Mouse (Mus musculus): ENCODE results near the gene Homez. TPM values are rescaled to one million over a fixed set of nuclear protein-coding genes. Genes with fewer than 3 reads are reported as not detected.

Gene Homez
- total RNA-seq, 1 experiment from 2014 or later, result 9.2 TPM

- no peak for ATAC-seq (ENCODE audit: extremely low read depth, insufficient number of reproducible peaks, low FRiP score, poor library complexity, severe bottlenecking)
These were observed 61.8 kb downstream of the Homez start for GRCm38 (mm10) chr14:54808718-54809667.

GRCm38 (mm10) chr14:54806124-54806523 lies 64.6 kb downstream of the Homez start:
- no peak for ATAC-seq (ENCODE audit: extremely low read depth, insufficient number of reproducible peaks, low FRiP score, poor library complexity, severe bottlenecking)

Other genes with a start within 250 kb of the Homez start
- gene Psmb11, start 249.5 kb downstream of the Homez start, total RNA-seq (2017), result 0.12 TPM in 1 of 2 replicates, not detected in the other
- not detected in 2 replicates for gene Gm17606, start 230.0 kb downstream of the Homez start, total RNA-seq (2017)
- gene Cdh24, start 229.6 kb downstream of the Homez start, total RNA-seq (2017), result 1.5 and 2.5 TPM in 2 replicates
- gene 1700123O20Rik, start 184.7 kb downstream of the Homez start, total RNA-seq (2017), result 24.8 and 28.1 TPM in 2 replicates
- gene Acin1, start 184.0 kb downstream of the Homez start, total RNA-seq (2017), result 373 and 387 TPM in 2 replicates
- gene Gm29776, start 172.1 kb downstream of the Homez start, total RNA-seq (2017), result not detected in 2 replicates
- gene Cebpe, start 158.8 kb downstream of the Homez start, total RNA-seq (2017), result 9.1 and 9.2 TPM in 2 replicates
- gene Slc7a8, start 89.0 kb downstream of the Homez start, total RNA-seq (2017), result 0.49 and 0.81 TPM in 2 replicates
- gene Rnf212b, start 56.8 kb downstream of the Homez start, total RNA-seq (2017), result not detected in 2 replicates
- 0.47 TPM in 1 of 2 replicates, not detected in the other for gene Ppp1r3e, start 6.6 kb upstream of the Homez start, total RNA-seq (2017)
- 3.6 and 6.6 TPM in 2 replicates for gene Bcl2l2, start 12.4 kb upstream of the Homez start, total RNA-seq (2017)
- gene Gm20521, start 12.5 kb upstream of the Homez start, total RNA-seq (2017), result not detected in 2 replicates
- gene Pabpn1, start 21.5 kb upstream of the Homez start, total RNA-seq (2017), result 198 and 209 TPM in 2 replicates
- gene Slc22a17, start 42.2 kb upstream of the Homez start, total RNA-seq (2017), result 0.25 and 0.47 TPM in 2 replicates
- gene Efs, start 55.2 kb upstream of the Homez start, total RNA-seq (2017), result not detected in 2 replicates
- not detected in 2 replicates for gene Il25, start 61.7 kb upstream of the Homez start, total RNA-seq (2017)
- not detected in 2 replicates for gene Cmtm5, start 65.3 kb upstream of the Homez start, total RNA-seq (2017)
- not detected in 2 replicates for gene Myh6, start 96.0 kb upstream of the Homez start, total RNA-seq (2017)
- not detected in 2 replicates for gene Gm17428, start 106.0 kb upstream of the Homez start, total RNA-seq (2017)
- gene Myh7, start 123.7 kb upstream of the Homez start, total RNA-seq (2017), result not detected in 2 replicates
- gene Ngdn, start 144.5 kb upstream of the Homez start, total RNA-seq (2017), result 58.9 and 73.5 TPM in 2 replicates
- gene Zfhx2, start 221.4 kb upstream of the Homez start, total RNA-seq (2017), result 7.2 and 7.8 TPM in 2 replicates
- gene Thtpa, start 223.8 kb upstream of the Homez start, total RNA-seq (2017), result 5.2 TPM in 2 replicates
- gene Ap1g2, start 235.6 kb upstream of the Homez start, total RNA-seq (2017), result 48.5 TPM in 2 replicates
- gene Jph4, start 246.0 kb upstream of the Homez start, total RNA-seq (2017), result 0.12 TPM in 1 of 2 replicates, not detected in the other